Mouse (Mus musculus): ENCODE data around the gene Cplane1. TPM values are rescaled to one million over a fixed set of nuclear protein-coding genes. Genes with fewer than 3 reads are reported as not detected.
A peak's percentile ranks its signal among the peaks of the same experiment; 100 is the strongest.
"Not testable (repeated sequence)": the region's sequence is repeated elsewhere in the genome, so short reads cannot be mapped to it uniquely, and the experiment has no call there.

Gene Cplane1
- 0.63 and 1.2 TPM in 2 replicates for polyA plus RNA-seq (2012; rRNA removed)

- under 1% methylated on average over 46 of the region's 47 CpGs for WGBS
- peak; percentile 73 for DNase-seq (ENCODE audit: low read depth, low spot score)
These were observed at the start of gene Cplane1 for GRCm38 (mm10) chr15:8168591-8169265. Gene Cplane1, plus strand, starts transcription at chr15:8169106.

GRCm38 (mm10) chr15:8129281-8129680 is 39.6 kb upstream of the Cplane1 start:
- DNase-seq (ENCODE audit: low read depth, low spot score) = no peak
- WGBS = 71% methylated on average over 1 of the region's 1 CpGs

- 93% methylated on average over 3 of the region's 3 CpGs for WGBS
- no peak for DNase-seq (ENCODE audit: low read depth, low spot score)
These were observed 37.6 kb upstream of the Cplane1 start for GRCm38 (mm10) chr15:8131268-8131667.

GRCm38 (mm10) chr15:8131761-8132160 is 37.1 kb upstream of the Cplane1 start:
- DNase-seq (ENCODE audit: low read depth, low spot score) = no peak

- 64% methylated on average over 5 of the region's 5 CpGs for WGBS
These were observed 33.3 kb upstream of the Cplane1 start for GRCm38 (mm10) chr15:8135606-8136005.

GRCm38 (mm10) chr15:8161841-8162240 is 7.1 kb upstream of the Cplane1 start:
- WGBS = 68% methylated on average over 1 of the region's 1 CpGs
- no peak for DNase-seq (ENCODE audit: low read depth, low spot score)

More at GRCm38 (mm10) chr15:8135606-8136005, 33.3 kb upstream of the Cplane1 start:
- DNase-seq (ENCODE audit: low read depth, low spot score) = no peak

GRCm38 (mm10) chr15:8169266-8169746 is 400 bp downstream of the Cplane1 start:
- WGBS = under 1% methylated on average over 25 of the region's 25 CpGs
- no peak for DNase-seq (ENCODE audit: low read depth, low spot score)

- WGBS = 89% methylated on average over 3 of the region's 3 CpGs
- DNase-seq (ENCODE audit: low read depth, low spot score) = no peak
These were observed 20.7 kb downstream of the Cplane1 start for GRCm38 (mm10) chr15:8189563-8189962.

- 92% methylated on average over 3 of the region's 3 CpGs for WGBS
- no peak for DNase-seq (ENCODE audit: low read depth, low spot score)
These were observed 21.5 kb downstream of the Cplane1 start for GRCm38 (mm10) chr15:8190435-8190834.

- no peak for DNase-seq (ENCODE audit: low read depth, low spot score)
These were observed 31.4 kb downstream of the Cplane1 start for GRCm38 (mm10) chr15:8200317-8200716.

- 85% methylated on average over 6 of the region's 6 CpGs for WGBS
- no peak for DNase-seq (ENCODE audit: low read depth, low spot score)
These were observed 39.5 kb downstream of the Cplane1 start for GRCm38 (mm10) chr15:8208362-8208761.

GRCm38 (mm10) chr15:8214811-8215210 is 45.9 kb downstream of the Cplane1 start:
- DNase-seq (ENCODE audit: low read depth, low spot score) = no peak
- WGBS = 93% methylated on average over 13 of the region's 13 CpGs

- 93% methylated on average over 1 of the region's 1 CpGs for WGBS
- not testable (repeated sequence) for DNase-seq (ENCODE audit: low read depth, low spot score)
These were observed 65.3 kb downstream of the Cplane1 start for GRCm38 (mm10) chr15:8234167-8234566.

GRCm38 (mm10) chr15:8265946-8266345 is 97.0 kb downstream of the Cplane1 start:
- 44% methylated on average over 3 of the region's 3 CpGs for WGBS
- DNase-seq (ENCODE audit: low read depth, low spot score) = no peak

- WGBS = 92% methylated on average over 3 of the region's 3 CpGs
- DNase-seq (ENCODE audit: low read depth, low spot score) = no peak
These were observed 98.3 kb downstream of the Cplane1 start for GRCm38 (mm10) chr15:8267211-8267610.

- 81% methylated on average over 8 of the region's 8 CpGs for WGBS
- DNase-seq (ENCODE audit: low read depth, low spot score) = no peak
These were observed 99.3 kb downstream of the Cplane1 start for GRCm38 (mm10) chr15:8268231-8268630.

- 77% methylated on average over 8 of the region's 8 CpGs for WGBS
These were observed 103.0 kb downstream of the Cplane1 start for GRCm38 (mm10) chr15:8271952-8272351.

GRCm38 (mm10) chr15:8277916-8278315 is 109.0 kb downstream of the Cplane1 start:
- DNase-seq (ENCODE audit: low read depth, low spot score) = not testable (repeated sequence)
- 90% methylated on average over 4 of the region's 4 CpGs for WGBS

More at GRCm38 (mm10) chr15:8271952-8272351, 103.0 kb downstream of the Cplane1 start:
- no peak for DNase-seq (ENCODE audit: low read depth, low spot score)

GRCm38 (mm10) chr15:8279320-8279779 is 110.4 kb downstream of the Cplane1 start:
- no peak for DNase-seq (ENCODE audit: low read depth, low spot score)
- WGBS = 25% methylated on average over 17 of the region's 17 CpGs

GRCm38 (mm10) chr15:8279929-8280610 is 111.2 kb downstream of the Cplane1 start:
- 38% methylated on average over 20 of the region's 20 CpGs for WGBS
- no peak for DNase-seq (ENCODE audit: low read depth, low spot score)

- no peak for DNase-seq (ENCODE audit: low read depth, low spot score)
These were observed 112.8 kb downstream of the Cplane1 start for GRCm38 (mm10) chr15:8281701-8282100.

More at GRCm38 (mm10) chr15:8281701-8282100, 112.8 kb downstream of the Cplane1 start:
- 59% methylated on average over 7 of the region's 7 CpGs for WGBS
